Mouse (Mus musculus): Measurements from ENCODE around the gene Slc12a5.

Gene Slc12a5

GRCm38 (mm10) chr2:164947506-164947905 lies 13.1 kb upstream of the Slc12a5 start:
- DNase-seq (ENCODE audit: low read depth, low spot score), result no peak

DNA sequence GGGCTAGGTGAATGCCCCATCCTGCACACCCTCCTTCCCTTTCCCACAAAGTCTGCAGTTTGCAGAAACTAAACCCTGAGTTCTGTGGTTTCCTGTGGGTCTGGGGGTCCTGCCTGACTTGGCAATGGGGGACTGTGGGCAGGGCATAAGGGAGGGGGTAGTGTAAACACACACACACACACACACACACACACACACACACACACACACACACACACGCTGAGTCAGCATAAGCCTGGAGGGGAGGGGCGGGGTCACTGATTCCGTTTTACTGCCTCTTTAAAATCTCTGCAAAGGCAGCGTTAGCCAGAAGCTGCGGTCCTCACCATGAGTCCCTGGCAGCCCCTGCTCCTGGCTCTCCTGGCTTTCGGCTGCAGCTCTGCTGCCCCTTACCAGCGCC lies 12.7 kb upstream of the Slc12a5 start:
- DNase-seq (ENCODE audit: low read depth, low spot score), result no peak

GRCm38 (mm10) chr2:164948962-164949361 lies 11.6 kb upstream of the Slc12a5 start:
- DNase-seq (ENCODE audit: low read depth, low spot score), result no peak

DNA sequence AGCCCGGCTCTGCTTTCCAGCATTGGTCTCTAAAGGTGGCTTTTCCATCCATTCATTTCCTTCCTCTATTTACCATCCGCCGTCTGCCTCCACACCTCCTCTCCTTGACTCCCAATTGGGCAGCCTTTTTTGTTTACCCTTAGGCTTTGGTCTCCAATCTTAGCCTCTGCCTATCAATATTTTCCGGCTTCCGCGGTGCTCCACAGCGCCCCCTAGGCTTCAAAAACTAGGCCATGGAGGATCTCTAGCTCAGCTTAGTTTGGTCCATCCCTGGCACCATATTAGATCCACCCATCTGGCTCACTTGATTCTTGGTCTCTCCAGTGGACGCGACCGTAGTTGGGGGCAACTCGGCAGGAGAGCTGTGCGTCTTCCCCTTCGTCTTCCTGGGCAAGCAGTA lies 10.1 kb upstream of the Slc12a5 start:
- peak; percentile 66 for DNase-seq (ENCODE audit: low read depth, low spot score)

GRCm38 (mm10) chr2:164951745-164952144 lies 8.9 kb upstream of the Slc12a5 start:
- peak; percentile 75 for DNase-seq (ENCODE audit: low read depth, low spot score)

DNA sequence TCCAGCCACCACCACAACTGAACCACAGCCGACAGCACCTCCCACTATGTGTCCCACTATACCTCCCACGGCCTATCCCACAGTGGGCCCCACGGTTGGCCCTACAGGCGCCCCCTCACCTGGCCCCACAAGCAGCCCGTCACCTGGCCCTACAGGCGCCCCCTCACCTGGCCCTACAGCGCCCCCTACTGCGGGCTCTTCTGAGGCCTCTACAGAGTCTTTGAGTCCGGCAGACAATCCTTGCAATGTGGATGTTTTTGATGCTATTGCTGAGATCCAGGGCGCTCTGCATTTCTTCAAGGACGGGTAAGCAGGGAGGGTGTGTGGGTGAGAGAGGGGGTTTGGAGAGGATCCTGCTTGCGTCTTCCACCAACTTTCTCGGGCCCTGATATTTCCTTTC lies 8.2 kb upstream of the Slc12a5 start:
- DNase-seq (ENCODE audit: low read depth, low spot score), result peak; percentile 41

- DNase-seq (ENCODE audit: low read depth, low spot score), result peak; percentile 87
Observed at GRCm38 (mm10) chr2:164953224-164953623, 7.4 kb upstream of the Slc12a5 start.

DNA sequence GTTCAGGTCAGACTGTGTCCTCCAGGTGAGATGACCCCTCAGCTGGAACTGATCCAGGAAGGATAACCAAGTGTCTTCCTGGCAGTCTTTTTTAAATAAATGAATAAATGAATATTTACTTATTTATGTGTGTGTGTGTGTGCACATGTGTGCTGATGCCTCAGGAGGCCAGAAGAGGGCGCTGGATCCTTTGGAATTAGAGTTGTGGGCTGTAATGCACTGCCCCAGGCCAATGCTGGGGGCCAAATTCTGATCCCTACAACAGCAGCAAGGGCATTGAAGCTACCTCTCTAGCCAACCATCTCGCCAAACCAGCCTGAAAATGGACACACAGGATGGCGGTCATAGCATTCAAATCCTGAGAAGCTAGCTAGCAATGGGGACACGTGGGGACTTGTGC lies 4.9 kb upstream of the Slc12a5 start:
- no peak for DNase-seq (ENCODE audit: low read depth, low spot score)

- no peak for DNase-seq (ENCODE audit: low read depth, low spot score)
Observed at GRCm38 (mm10) chr2:164956195-164956594, 4.4 kb upstream of the Slc12a5 start.

DNA sequence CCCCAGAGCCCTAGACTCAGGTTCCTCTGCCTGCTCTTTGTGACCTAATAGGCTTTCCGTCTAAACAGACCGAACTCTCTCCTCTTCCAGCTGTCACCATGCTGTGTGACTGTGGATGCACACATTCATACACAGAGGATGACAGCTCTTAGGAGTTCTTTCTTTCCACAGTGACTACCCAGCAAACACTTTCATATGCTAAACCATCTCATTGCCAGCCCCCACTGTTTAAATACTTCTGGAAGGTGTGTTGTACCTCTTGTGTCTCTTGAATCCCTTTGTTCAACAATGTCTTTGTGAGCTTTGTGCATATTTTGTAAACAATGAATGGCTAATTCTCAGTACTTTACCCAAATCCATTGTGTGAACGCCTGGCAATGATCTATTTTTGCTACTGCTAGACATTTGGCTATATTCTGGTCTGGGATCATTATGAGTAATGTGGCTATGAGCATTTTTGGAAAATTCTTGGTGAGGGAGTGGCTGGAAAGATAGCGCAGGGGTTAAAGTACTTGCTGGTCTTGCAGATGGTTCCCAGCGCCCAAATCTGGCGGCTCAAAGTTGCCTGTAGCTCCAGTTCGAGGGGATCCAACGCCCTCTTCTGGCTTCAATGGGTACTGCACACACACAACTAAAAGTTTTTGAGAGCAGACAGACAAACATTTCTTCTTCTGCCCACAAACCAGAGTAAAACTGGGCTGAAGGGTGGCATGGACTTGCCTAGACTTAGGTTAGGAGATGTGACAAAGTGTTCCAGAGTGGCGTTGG lies 2.9 kb upstream of the Slc12a5 start:
- peak; percentile 81 for DNase-seq (ENCODE audit: low read depth, low spot score)

DNA sequence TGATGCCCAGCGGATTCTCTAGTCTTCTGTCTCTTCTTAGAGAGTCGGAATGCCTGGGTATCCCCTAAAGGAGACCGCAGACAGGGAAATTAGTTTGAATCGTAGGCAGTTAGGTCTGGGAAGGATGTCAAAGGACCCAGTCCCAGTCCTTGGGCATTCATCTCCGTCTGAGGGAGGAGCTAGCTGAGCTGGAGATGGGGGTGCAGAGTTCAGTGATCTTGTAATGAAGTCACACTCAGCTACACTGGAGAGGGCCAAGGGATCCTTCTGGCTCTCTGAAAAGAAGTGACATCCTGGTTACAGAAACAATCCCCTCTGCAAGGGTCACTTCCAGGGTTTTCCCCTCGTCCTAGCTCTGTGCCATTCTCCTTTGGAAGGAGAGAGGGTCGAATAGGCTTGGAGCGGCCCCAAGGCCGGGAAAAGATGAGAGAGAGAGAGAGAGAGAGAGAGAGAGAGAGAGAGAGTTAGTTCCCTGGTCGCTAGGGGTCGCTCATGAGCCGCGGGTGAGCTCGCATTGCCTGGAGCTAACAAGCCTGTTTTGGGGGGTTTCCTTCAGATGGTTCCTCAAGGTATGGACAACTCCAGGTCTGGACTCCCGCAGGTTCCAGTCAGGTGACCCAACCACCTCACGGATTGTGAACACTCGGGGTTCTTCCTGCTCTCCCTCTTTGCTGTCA lies 1.0 kb downstream of the Slc12a5 start:
- DNase-seq (ENCODE audit: low read depth, low spot score), result peak; percentile 63

DNA sequence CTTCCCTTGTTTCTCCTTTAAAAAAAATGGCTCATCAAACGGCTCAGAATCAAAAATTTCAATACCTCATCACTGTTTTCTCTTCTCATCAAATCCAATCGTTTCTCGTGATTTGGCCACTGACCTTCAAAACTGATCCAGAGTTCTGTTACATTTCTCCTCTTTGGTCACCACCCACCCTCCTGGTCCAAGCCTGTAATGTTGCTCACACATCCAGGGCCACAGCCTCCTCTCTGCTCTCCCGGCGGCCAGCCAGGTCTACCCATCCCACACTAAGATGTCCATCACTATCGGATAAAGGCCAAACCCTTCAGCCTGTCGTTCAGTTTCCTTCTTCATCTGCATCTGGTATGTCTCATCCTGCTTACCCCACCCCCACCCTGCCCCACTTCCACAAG lies 1.6 kb downstream of the Slc12a5 start:
- no peak for DNase-seq (ENCODE audit: low read depth, low spot score)

GRCm38 (mm10) chr2:164964242-164964894 lies 3.8 kb downstream of the Slc12a5 start:
- no peak for DNase-seq (ENCODE audit: low read depth, low spot score)

DNA sequence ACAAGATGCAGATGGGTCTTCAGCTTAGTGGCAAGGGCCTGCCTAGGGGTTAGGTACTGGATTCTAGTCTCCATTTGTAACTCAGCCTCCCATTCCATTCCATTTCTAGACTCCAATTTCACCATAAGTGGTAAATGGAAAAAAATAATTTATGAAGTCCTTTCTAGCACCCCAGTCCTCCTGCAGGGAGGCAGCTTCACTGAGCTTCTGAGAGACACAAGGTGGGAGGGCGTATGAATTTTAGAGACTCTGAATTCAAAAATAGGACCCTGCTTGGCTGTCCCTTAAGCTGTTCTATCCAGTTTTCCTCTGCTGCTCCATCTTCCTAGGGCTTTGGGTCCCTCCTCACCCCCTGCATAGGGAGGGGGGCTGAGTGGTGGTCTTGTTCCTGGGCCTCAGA lies 4.4 kb downstream of the Slc12a5 start:
- no peak for DNase-seq (ENCODE audit: low read depth, low spot score)

- peak; percentile 70 for DNase-seq (ENCODE audit: low read depth, low spot score)
Observed at GRCm38 (mm10) chr2:164966381-164966780, 5.8 kb downstream of the Slc12a5 start.

GRCm38 (mm10) chr2:164967193-164967592 lies 6.6 kb downstream of the Slc12a5 start:
- no peak for DNase-seq (ENCODE audit: low read depth, low spot score)

GRCm38 (mm10) chr2:164967761-164968440 lies 7.3 kb downstream of the Slc12a5 start:
- no peak for DNase-seq (ENCODE audit: low read depth, low spot score)

DNA sequence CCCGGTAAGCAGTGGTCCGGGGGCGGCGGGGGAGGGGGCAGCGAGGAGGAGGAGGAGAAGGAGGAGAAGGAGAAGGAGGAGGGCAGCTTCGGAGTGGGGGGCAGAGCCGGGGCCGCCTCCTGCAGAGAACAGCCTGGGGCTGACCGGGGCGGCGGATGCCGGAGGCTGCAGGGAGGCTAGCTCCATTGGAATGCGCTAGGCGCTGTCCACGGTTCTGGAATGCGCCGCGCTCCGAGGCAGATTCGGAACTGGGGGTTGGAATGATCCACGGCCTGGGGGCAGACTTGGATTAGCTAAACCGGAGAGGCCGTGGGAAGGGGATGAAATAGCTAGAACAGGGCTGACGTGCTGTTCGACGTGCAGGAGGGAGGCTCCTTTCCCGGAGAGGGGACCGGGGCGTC lies 7.8 kb downstream of the Slc12a5 start:
- peak; percentile 83 for DNase-seq (ENCODE audit: low read depth, low spot score)

DNA sequence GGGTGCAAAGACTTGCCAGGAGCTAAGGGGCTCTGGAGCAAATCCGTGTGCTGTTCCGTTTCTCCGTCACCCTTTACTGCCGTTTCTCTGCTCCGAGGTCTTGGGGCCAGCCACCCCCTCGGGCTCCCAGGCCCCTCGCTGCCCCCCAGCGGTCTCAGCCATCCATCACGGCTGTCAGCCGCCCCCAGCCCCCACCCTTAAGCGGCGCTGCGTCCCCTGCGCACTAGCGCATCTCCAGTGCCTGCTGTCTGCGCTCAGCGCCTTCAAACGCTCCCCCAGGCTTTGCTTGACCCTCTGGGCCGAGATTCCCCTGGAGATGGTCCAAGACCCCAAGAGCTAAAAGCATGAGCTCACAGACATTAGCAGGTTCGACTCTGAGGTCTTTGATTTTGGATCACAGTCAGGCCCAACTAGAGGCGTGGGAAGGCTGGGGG lies 8.8 kb downstream of the Slc12a5 start:
- DNase-seq (ENCODE audit: low read depth, low spot score), result no peak

GRCm38 (mm10) chr2:164970631-164971196 lies 10.1 kb downstream of the Slc12a5 start:
- peak; percentile 52 for DNase-seq (ENCODE audit: low read depth, low spot score)

DNA sequence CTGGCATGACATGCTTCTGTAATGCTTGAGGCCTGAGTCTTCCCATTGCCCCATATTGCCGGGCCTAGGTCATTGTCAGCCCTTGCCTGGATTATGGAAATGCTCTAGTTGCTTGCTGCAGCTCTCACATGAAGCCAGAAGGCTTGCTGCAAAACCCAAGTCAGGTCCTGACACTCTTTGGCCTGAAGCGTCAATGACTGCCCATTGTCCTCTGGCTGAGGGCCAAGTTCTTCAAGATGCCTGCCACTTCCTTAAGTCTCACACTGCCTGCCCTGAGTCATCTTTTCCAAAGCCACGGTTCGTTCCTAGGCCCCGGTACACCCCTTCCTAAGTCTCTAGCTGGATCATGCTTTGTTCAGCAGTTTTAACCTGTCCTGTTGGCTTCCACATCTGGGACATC lies 12.0 kb downstream of the Slc12a5 start:
- no peak for DNase-seq (ENCODE audit: low read depth, low spot score)

- no peak for DNase-seq (ENCODE audit: low read depth, low spot score)
Observed at GRCm38 (mm10) chr2:164975611-164976010, 15.0 kb downstream of the Slc12a5 start.

Measured in ES-CJ7 (cell line).